Mouse (Mus musculus): ENCODE data around the gene Wnt8b. TPM values are rescaled to one million over a fixed set of nuclear protein-coding genes. Genes with fewer than 3 reads are reported as not detected.

Gene Wnt8b
- polyA plus RNA-seq, 1 experiment: not detected

DNA sequence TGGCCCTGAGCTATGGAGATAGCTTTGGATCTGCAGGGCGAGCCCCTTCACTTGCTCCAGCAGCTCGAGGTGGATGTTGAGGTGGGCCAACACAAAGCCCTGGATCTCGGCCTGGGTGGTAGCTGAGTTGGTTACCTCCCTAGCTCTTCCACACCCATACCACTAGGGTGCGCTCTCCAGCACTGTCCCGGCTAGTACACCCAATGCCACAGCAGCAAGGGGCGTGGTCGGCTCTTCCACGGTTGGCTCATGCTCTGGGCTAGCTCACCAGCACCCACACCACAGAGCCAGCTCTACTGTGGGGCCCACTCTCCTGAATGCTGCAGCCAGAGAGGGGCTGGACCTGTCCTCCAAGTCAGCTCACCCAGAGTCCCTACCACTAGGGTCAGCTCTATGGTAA is 6.0 kb upstream of the Wnt8b start:
- Histone ChIP-seq H3K27ac (ENCODE audit: insufficient read depth, low read depth, low read length) (no peak overlapping the region), H3K4me1 (ENCODE audit: control insufficient read depth, insufficient read depth, insufficient read length, low read length) (no peaks in the 10 kb centered on the region), H3K4me3 (ENCODE audit: low read depth, low read length) (no peak overlapping the region), H3K36me3 (ENCODE audit: control insufficient read depth, insufficient read depth, low read length) (no peaks in the 10 kb centered on the region), H3K27me3 (ENCODE audit: control insufficient read depth, insufficient read depth, low read length) (no peaks in the 10 kb centered on the region)
- 13% methylated on average over 8 of the region's 8 CpGs for WGBS
- TF ChIP-seq POLR2A (IDR thresholded peaks at IDR 0.05; ENCODE audit: low read depth, low read length) (no peak), CTCF (IDR thresholded peaks at IDR 0.05; ENCODE audit: extremely low read depth, insufficient read length, insufficient replicate concordance, low read depth, low read length) (peak; percentile 69; the same call in 1 of the 2 replicates)

DNA sequence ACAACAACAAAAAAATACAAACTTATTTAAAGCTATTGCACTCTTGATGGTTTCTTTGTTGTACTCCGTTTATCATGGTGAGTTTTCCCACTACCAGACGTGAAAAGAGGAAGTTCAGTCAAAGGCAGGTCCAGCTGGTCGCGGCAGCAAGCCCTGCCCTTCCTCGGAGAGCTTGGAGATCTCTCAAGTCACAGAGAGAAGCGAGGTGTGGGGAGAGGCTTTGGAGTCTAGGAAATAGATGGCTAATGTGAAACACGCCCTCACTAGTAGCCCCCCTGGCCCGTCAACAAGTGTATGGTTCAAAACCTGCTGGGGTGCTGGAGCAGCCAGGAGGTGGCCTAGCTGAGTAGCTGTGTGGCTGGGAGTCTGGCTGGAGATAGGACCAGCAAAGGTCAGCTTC is 3.2 kb downstream of the Wnt8b start:
- H3K36me3 ChIP-seq (ENCODE audit: control insufficient read depth, insufficient read depth, low read length): no peaks in the 10 kb centered on the region
- WGBS: 40% methylated on average over 8 of the region's 8 CpGs

DNA sequence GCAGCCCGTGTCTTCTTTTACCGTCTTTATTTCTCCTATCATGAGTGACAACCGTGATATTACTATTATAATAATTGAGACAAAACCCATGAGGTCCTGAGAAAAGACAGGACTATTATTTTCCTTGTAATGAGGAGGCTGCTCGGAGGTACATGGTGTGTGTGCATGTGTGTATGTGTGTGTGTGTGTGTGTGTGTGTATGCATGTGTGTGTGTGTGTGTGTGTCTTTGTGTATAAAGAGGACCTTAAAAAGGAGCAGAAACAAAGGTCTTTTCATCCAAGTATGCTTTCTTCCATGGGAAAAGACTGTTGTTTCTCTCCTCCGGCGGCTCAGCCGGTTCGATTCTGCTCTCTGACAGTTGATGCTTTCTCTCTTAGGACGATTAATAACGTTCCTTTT is 3.7 kb downstream of the Wnt8b start:
- TF ChIP-seq CTCF (IDR thresholded peaks at IDR 0.05; ENCODE audit: extremely low read depth, insufficient read length, insufficient replicate concordance, low read depth, low read length): no peak
- no peak for TF ChIP-seq POLR2A (IDR thresholded peaks at IDR 0.05; ENCODE audit: low read depth, low read length)
- no peaks in the 10 kb centered on the region for H3K4me1 ChIP-seq (ENCODE audit: control insufficient read depth, insufficient read depth, insufficient read length, low read length)
- WGBS: 76% methylated on average over 10 of the region's 10 CpGs
- H3K4me3 ChIP-seq (ENCODE audit: low read depth, low read length): no peak overlapping the region
- H3K27ac ChIP-seq (ENCODE audit: insufficient read depth, low read depth, low read length): no peak overlapping the region
- H3K36me3 ChIP-seq (ENCODE audit: control insufficient read depth, insufficient read depth, low read length): no peaks in the 10 kb centered on the region
- peaks cover 2% of the 10 kb centered on the region; the same call in 1 of the 2 replicates for H3K27me3 ChIP-seq (ENCODE audit: control insufficient read depth, insufficient read depth, low read length)

More for the DNA sequence above, 3.2 kb downstream of the Wnt8b start:
- Histone ChIP-seq H3K4me3 (ENCODE audit: low read depth, low read length) (no peak overlapping the region), H3K4me1 (ENCODE audit: control insufficient read depth, insufficient read depth, insufficient read length, low read length) (no peaks in the 10 kb centered on the region), H3K27ac (ENCODE audit: insufficient read depth, low read depth, low read length) (no peak overlapping the region), H3K27me3 (ENCODE audit: control insufficient read depth, insufficient read depth, low read length) (peaks cover 2% of the 10 kb centered on the region; the same call in 1 of the 2 replicates)
- TF ChIP-seq POLR2A (IDR thresholded peaks at IDR 0.05; ENCODE audit: low read depth, low read length): no peak
- TF ChIP-seq CTCF (IDR thresholded peaks at IDR 0.05; ENCODE audit: extremely low read depth, insufficient read length, insufficient replicate concordance, low read depth, low read length): no peak

DNA sequence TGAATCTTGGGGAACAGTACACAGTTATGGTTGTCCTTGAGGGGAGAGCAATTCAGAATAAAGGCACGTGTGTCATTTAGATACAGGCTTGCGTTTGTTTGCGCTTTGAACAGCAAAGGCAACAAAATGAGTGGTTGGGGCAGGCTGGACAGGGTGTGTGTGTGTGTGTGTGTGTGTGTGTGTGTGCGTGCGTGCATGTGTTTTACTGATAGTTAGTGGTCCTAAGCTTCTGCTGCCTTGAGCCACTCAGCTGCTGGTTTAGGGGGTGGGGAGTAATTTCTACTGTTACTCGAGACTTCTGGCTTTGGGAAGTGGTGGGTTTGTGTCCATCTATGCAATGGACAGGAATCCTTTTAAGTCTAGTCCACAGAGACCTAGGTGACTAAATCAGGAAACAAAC is 5.7 kb downstream of the Wnt8b start:
- H3K4me1 ChIP-seq (ENCODE audit: control insufficient read depth, insufficient read depth, insufficient read length, low read length): no peaks in the 10 kb centered on the region
- no peak overlapping the region for H3K4me3 ChIP-seq (ENCODE audit: low read depth, low read length)
- H3K27ac ChIP-seq (ENCODE audit: insufficient read depth, low read depth, low read length): no peak overlapping the region
- WGBS: 33% methylated on average over 6 of the region's 6 CpGs
- TF ChIP-seq POLR2A (IDR thresholded peaks at IDR 0.05; ENCODE audit: low read depth, low read length) (no peak), CTCF (IDR thresholded peaks at IDR 0.05; ENCODE audit: extremely low read depth, insufficient read length, insufficient replicate concordance, low read depth, low read length) (no peak)
- H3K27me3 ChIP-seq (ENCODE audit: control insufficient read depth, insufficient read depth, low read length): peaks cover 2% of the 10 kb centered on the region; the same call in 1 of the 2 replicates
- no peaks in the 10 kb centered on the region for H3K36me3 ChIP-seq (ENCODE audit: control insufficient read depth, insufficient read depth, low read length)

DNA sequence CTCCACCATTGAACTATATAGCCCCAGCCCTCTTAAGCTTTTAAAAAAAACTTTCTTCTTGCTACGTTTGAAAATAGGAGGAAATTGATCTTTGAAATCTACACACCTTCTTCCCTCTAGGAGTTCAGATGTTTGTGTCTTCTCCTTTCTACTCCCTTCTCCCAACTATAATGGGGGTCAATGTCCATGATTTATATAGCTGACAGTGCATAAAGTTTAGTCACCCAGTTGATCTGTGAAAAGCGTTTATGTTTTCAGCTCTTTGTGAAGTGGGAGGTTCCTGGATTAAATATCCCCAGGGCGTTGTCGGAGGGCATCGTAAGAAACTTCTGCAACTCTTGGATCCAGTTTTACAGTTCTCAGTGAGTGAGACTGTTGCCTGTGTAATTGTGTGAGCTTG is 7.0 kb downstream of the Wnt8b start:
- H3K4me1 ChIP-seq (ENCODE audit: control insufficient read depth, insufficient read depth, insufficient read length, low read length): no peaks in the 10 kb centered on the region
- no peak overlapping the region for H3K27ac ChIP-seq (ENCODE audit: insufficient read depth, low read depth, low read length)
- H3K4me3 ChIP-seq (ENCODE audit: low read depth, low read length): no peak overlapping the region
- no peak for TF ChIP-seq CTCF (IDR thresholded peaks at IDR 0.05; ENCODE audit: extremely low read depth, insufficient read length, insufficient replicate concordance, low read depth, low read length)
- peaks cover 2% of the 10 kb centered on the region; the same call in 1 of the 2 replicates for H3K27me3 ChIP-seq (ENCODE audit: control insufficient read depth, insufficient read depth, low read length)
- H3K36me3 ChIP-seq (ENCODE audit: control insufficient read depth, insufficient read depth, low read length): no peaks in the 10 kb centered on the region
- 31% methylated on average over 5 of the region's 5 CpGs for WGBS

DNA sequence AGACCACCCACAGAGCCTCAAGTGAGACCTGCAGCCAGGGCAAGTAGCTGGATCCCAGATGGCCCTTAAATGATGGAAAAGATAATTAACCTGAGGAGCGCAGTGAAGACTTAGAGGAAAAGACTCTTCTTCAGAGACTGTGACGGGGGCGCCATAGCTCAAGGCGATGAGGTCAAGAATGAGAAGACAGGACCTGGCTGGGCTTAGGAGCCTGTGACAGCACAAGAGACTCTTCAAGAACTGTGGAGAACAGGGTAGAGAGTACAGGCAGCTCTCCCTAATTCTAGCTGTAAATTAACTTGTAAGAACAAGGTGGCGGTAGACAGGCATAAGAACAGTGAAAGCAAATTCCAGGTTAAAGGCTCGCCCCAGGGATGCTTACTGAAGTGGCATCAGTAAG is 8.7 kb downstream of the Wnt8b start:
- H3K4me1 ChIP-seq (ENCODE audit: control insufficient read depth, insufficient read depth, insufficient read length, low read length): no peaks in the 10 kb centered on the region
- TF ChIP-seq CTCF (IDR thresholded peaks at IDR 0.05; ENCODE audit: extremely low read depth, insufficient read length, insufficient replicate concordance, low read depth, low read length) (no peak), POLR2A (IDR thresholded peaks at IDR 0.05; ENCODE audit: low read depth, low read length) (no peak)
- H3K36me3 ChIP-seq (ENCODE audit: control insufficient read depth, insufficient read depth, low read length): no peaks in the 10 kb centered on the region
- no peak overlapping the region for H3K4me3 ChIP-seq (ENCODE audit: low read depth, low read length)
- no peak overlapping the region for H3K27ac ChIP-seq (ENCODE audit: insufficient read depth, low read depth, low read length)
- 71% methylated on average over 6 of the region's 6 CpGs for WGBS
- H3K27me3 ChIP-seq (ENCODE audit: control insufficient read depth, insufficient read depth, low read length): no peaks in the 10 kb centered on the region

DNA sequence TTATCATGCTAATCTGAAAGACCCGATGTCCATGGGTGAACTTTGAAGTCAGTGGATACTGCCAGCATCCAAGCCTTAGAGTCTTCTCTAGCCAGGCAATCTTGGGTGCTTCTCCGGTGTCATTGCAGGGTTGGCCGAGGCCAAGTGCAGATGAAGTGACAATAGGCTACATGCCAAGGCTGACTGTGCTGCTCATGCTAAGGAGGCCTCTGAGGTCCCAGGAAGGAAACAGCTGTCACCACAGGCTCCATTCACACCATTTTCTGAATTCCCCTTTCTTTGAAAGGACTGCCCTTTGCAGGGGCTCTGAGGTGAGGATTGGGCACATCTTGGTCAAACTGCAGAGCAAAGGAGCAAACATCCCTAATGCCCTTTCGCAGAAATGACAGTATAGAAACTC is 9.5 kb downstream of the Wnt8b start:
- H3K27me3 ChIP-seq (ENCODE audit: control insufficient read depth, insufficient read depth, low read length): no peaks in the 10 kb centered on the region
- H3K36me3 ChIP-seq (ENCODE audit: control insufficient read depth, insufficient read depth, low read length): no peaks in the 10 kb centered on the region
- no peak overlapping the region for H3K27ac ChIP-seq (ENCODE audit: insufficient read depth, low read depth, low read length)
- no peaks in the 10 kb centered on the region for H3K4me1 ChIP-seq (ENCODE audit: control insufficient read depth, insufficient read depth, insufficient read length, low read length)
- no peak overlapping the region for H3K4me3 ChIP-seq (ENCODE audit: low read depth, low read length)
- WGBS: 69% methylated on average over 4 of the region's 4 CpGs
- TF ChIP-seq CTCF (IDR thresholded peaks at IDR 0.05; ENCODE audit: extremely low read depth, insufficient read length, insufficient replicate concordance, low read depth, low read length): no peak
- no peak for TF ChIP-seq POLR2A (IDR thresholded peaks at IDR 0.05; ENCODE audit: low read depth, low read length)

All from small intestine, adult 2 months (tissue).